Mouse (Mus musculus): ENCODE measurements around the gene Aqp5.

Aqp5 gene

GRCm38 (mm10) chr15:99590429-99591084, at the start of gene Aqp5:
TSS of gene Aqp5 (plus strand) at chr15:99590782.
- no peak for DNase-seq (ENCODE audit: low spot score)

- DNase-seq (ENCODE audit: low spot score), result no peak
Observed at GRCm38 (mm10) chr15:99544047-99544446, 46.5 kb upstream of the Aqp5 start.

GRCm38 (mm10) chr15:99546596-99546995, 44.0 kb upstream of the Aqp5 start:
- no peak for DNase-seq (ENCODE audit: low spot score)

GRCm38 (mm10) chr15:99547732-99548131, 42.9 kb upstream of the Aqp5 start:
- DNase-seq (ENCODE audit: low spot score), result no peak

- no peak for DNase-seq (ENCODE audit: low spot score)
Observed at GRCm38 (mm10) chr15:99549901-99550300, 40.7 kb upstream of the Aqp5 start.

- no peak for DNase-seq (ENCODE audit: low spot score)
Observed at GRCm38 (mm10) chr15:99553767-99554166, 36.8 kb upstream of the Aqp5 start.

- no peak for DNase-seq (ENCODE audit: low spot score)
Observed at GRCm38 (mm10) chr15:99558947-99559346, 31.6 kb upstream of the Aqp5 start.

GRCm38 (mm10) chr15:99560246-99560645, 30.3 kb upstream of the Aqp5 start:
- no peak for DNase-seq (ENCODE audit: low spot score)

- no peak for DNase-seq (ENCODE audit: low spot score)
Observed at GRCm38 (mm10) chr15:99567371-99567770, 23.2 kb upstream of the Aqp5 start.

- no peak for DNase-seq (ENCODE audit: low spot score)
Observed at GRCm38 (mm10) chr15:99568682-99569081, 21.9 kb upstream of the Aqp5 start.

GRCm38 (mm10) chr15:99569123-99569522, 21.5 kb upstream of the Aqp5 start:
- no peak for DNase-seq (ENCODE audit: low spot score)

GRCm38 (mm10) chr15:99578802-99579485, 11.6 kb upstream of the Aqp5 start, which contains the start of gene Aqp2:
TSS of gene Aqp2 (plus strand) at chr15:99579055.
- DNase-seq (ENCODE audit: low spot score), result no peak

GRCm38 (mm10) chr15:99583463-99584344, 6.9 kb upstream of the Aqp5 start:
- DNase-seq (ENCODE audit: low spot score), result no peak

- DNase-seq (ENCODE audit: low spot score), result no peak
Observed at GRCm38 (mm10) chr15:99584407-99585202, 6.0 kb upstream of the Aqp5 start.

GRCm38 (mm10) chr15:99585741-99586140, 4.8 kb upstream of the Aqp5 start:
- no peak for DNase-seq (ENCODE audit: low spot score)

- DNase-seq (ENCODE audit: low spot score), result no peak
Observed at GRCm38 (mm10) chr15:99586525-99586924, 4.1 kb upstream of the Aqp5 start.

GRCm38 (mm10) chr15:99589237-99589636, 1.3 kb upstream of the Aqp5 start:
- no peak for DNase-seq (ENCODE audit: low spot score)

GRCm38 (mm10) chr15:99589704-99590103, 878 bp upstream of the Aqp5 start:
- no peak for DNase-seq (ENCODE audit: low spot score)

- no peak for DNase-seq (ENCODE audit: low spot score)
Observed at GRCm38 (mm10) chr15:99592177-99592576, 1.6 kb downstream of the Aqp5 start.

- no peak for DNase-seq (ENCODE audit: low spot score)
Observed at GRCm38 (mm10) chr15:99592877-99593276, 2.3 kb downstream of the Aqp5 start.

- no peak for DNase-seq (ENCODE audit: low spot score)
Observed at GRCm38 (mm10) chr15:99594951-99595350, 4.4 kb downstream of the Aqp5 start.

Measured in spleen, adult 12 weeks (tissue).